Mouse (Mus musculus): ENCODE data around the gene Fcrl1.
"Not testable (repeated sequence)": the region's sequence is repeated elsewhere in the genome, so short reads cannot be mapped to it uniquely, and the experiment has no call there.

Gene Fcrl1

GRCm38 (mm10) chr3:87376195-87377165 is at the start of gene Fcrl1:
Gene Fcrl1, plus strand, starts transcription at chr3:87376387.
- DNase-seq = no peak

DNA sequence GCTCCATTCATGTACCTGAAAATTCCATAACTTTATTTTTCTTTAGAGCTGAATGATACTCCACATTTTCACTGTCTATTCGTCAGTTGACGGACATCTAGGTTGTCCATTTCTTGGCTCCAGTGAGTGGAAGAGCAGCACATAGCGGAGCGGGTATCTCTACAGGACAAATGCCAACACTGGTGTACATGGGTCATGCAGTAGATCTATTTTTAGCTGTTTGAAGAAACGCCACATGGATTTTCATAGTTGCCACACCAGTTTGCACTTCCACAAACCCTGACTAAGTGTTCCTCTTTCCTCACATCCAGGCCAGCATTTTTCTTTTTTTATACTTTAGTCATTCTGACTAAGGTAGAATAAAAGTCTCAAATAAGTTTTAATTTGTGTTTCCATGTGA is 38.3 kb upstream of the Fcrl1 start:
- DNase-seq = no peak

- DNase-seq = not testable (repeated sequence)
Observed at GRCm38 (mm10) chr3:87350992-87351391, 25.2 kb upstream of the Fcrl1 start.

- no peak for DNase-seq
Observed at GRCm38 (mm10) chr3:87357581-87357980, 18.6 kb upstream of the Fcrl1 start, which contains the start of gene Cd5l. Gene Cd5l, plus strand, starts transcription at chr3:87357881.

DNA sequence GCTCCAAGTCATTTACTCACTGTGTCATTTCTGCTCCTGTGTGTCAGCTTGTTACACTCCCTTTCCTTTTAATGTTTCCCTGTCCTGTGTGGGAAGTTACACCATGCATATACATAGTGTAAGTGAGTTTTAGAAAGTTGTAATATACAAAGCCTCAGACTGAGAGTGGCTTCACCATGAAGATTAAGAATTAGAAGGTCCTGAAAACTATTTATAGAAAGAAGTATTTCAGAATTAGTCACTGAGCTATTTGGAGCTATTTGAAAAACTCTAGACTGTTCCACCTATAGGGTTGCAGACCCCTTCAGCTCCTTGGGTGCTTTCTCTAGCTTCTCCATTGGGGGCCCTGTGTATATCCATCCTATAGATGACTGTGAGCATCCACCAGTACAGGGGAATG is 17.0 kb upstream of the Fcrl1 start:
- no peak for DNase-seq

GRCm38 (mm10) chr3:87360466-87360865 is 15.7 kb upstream of the Fcrl1 start:
- no peak for DNase-seq

GRCm38 (mm10) chr3:87365691-87366090 is 10.5 kb upstream of the Fcrl1 start:
- no peak for DNase-seq

DNA sequence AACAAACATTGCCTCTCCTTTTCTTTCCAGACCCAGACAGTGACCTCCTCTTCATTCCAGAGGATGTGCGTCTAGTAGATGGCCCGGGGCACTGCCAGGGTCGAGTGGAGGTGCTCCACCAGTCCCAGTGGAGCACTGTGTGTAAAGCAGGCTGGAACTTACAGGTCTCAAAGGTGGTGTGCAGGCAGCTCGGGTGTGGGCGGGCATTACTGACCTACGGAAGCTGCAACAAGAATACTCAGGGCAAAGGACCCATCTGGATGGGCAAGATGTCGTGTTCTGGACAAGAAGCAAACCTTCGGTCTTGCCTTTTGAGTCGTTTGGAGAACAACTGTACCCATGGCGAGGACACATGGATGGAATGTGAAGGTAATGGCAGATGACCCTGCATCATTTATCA is 8.7 kb upstream of the Fcrl1 start:
- no peak for DNase-seq

DNA sequence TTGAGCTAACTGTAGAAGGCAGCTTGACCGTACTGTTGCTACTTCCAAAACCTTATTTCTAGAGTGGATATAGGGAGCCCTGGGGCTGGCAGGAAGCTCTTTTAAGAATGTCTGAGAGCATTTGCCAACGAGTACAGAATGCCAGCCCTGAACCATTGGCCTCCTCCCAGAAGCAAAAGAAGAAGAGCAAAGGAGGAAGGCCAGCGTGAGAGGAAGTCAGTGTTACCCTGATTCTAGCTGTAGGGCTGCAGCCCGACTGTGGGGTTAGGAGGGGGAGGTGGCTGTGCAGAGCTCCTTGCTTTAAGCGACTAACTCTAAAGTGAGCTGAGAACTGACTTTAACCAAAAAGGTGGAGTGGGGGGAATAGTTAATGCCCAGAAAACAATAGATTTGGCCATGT is 7.0 kb upstream of the Fcrl1 start:
- DNase-seq = no peak

- DNase-seq = no peak
Observed at GRCm38 (mm10) chr3:87377228-87377627, 1.0 kb downstream of the Fcrl1 start.

- no peak for DNase-seq
Observed at GRCm38 (mm10) chr3:87377719-87378118, 1.5 kb downstream of the Fcrl1 start.

DNA sequence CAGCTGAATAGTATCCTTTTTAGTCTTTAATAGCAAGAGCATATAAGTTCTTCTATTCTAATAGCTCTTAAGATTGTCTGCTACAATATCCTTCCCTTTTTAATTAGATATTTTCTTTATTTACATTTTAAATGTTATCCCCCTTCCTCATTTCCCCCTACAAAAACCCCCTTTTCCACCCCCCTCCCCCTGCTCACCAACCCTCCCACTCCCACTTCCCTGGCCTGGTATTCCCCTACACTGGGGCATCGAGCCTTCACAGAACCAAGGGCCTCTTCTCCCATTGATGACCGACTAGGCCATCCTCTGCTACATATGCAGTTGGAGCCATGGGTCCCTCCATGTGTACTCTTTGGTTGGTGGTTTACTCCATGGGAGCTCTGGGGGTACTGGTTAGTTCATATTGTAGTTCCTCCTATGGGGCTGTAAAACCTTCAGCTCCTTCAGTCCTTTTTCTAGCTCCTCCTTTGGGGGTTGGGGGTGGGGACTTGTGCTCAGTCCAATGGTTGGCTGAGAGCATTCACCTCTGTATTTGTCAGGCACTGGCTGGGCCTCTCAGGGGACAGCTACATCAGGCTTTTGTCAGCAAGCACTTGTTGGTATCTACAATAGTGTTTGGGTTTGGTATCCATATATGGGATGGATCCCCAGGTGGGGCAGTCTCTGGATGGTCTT is 3.6 kb downstream of the Fcrl1 start:
- DNase-seq = not testable (repeated sequence)

GRCm38 (mm10) chr3:87381806-87382712 is 5.9 kb downstream of the Fcrl1 start:
- no peak for DNase-seq

DNA sequence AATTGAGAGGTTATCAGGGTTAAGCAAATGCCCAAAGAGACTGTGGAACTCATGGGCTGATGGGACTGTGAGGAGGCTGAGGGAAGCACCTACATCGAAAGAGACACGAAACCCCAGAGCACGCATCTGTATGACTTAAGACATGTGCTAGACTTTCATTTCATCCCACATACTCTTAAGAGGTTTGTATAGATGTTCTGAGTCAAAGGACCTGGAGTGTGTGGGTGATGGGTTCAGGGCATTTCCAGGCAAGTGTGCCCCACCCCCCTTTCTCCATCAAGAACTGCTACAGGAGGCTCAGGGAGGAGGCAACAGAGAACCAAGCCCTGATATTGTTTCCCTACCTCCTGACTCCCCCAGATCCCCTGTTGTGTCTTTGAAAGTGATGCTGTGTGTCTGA is 7.1 kb downstream of the Fcrl1 start:
- DNase-seq = no peak

DNA sequence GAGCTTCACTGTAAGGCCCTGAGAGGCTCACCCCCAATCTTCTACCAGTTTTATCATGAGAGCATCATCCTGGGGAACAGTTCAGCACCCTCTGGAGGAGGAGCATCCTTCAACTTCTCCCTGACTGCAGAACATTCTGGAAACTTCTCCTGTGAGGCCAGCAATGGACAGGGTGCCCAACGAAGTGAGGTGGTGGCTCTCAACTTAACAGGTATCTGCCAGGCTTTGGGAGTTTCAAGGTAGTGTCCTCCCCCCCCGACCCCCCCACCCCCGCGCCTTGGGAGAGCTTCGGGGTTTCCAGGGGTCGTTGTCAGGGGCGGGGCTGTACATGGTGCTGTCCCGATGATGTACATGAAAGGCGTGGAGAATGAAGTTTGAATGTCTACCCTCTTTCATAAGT is 8.9 kb downstream of the Fcrl1 start:
- no peak for DNase-seq

- no peak for DNase-seq
Observed at GRCm38 (mm10) chr3:87390935-87391334, 14.7 kb downstream of the Fcrl1 start.

- no peak for DNase-seq
Observed at GRCm38 (mm10) chr3:87398809-87399208, 22.6 kb downstream of the Fcrl1 start.

DNA sequence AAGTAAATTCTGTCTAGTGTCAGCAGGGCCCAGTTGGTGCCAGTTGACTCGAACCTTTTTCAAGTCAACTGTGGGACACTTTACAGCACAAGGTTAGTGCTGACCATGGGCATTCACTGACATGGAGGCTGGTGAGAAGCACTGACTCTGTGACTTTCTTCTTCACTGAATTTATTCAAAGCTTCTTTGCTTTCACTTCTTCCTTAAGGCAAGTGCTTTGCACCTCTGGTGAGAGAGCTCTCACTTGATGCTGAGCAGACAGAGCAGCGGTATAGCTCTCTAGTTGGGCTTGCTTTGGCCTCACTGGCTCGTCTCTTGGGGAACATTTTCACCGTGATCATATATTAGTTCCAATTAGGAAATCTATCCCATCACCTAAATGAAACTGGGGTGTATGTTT is 23.7 kb downstream of the Fcrl1 start:
- DNase-seq = no peak

DNA sequence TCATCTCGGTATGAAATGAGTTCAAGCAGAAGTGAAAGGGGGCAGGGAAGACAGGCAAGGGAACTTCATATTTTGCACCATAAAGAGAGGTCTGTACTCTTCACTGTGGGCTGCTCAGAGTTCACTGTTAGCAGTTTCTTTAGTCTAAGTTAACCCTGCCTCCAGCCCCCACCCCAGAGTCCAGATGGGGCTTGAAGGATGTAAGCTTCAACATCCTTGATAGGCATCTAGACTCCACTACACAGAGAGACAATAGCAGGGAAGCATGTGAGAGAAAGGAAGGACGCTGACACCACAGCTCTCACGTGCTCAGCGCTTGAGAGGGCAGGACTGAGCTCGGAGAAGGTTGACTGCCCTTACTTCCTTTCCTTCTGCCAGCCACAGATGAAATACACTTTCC is 25.1 kb downstream of the Fcrl1 start:
- DNase-seq = no peak

DNA sequence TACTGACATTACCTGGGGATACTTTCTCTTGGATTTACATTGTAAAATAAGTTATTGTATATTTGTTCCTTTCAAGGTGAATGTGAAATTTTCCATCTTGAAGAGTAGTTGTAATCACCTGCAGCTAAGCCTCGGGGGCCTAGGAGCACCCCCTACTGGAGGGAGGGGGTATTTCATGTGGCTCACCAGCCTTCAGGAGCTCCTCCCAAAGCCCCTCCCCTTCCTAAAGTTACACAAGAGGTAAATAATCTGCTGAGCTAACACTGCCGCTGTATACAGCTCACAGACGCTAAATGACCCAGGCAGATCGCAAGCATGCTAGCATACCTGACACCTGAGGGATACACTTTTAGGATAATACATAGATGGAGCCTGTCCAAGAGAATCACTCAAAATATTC is 32.0 kb downstream of the Fcrl1 start:
- DNase-seq = no peak

DNA sequence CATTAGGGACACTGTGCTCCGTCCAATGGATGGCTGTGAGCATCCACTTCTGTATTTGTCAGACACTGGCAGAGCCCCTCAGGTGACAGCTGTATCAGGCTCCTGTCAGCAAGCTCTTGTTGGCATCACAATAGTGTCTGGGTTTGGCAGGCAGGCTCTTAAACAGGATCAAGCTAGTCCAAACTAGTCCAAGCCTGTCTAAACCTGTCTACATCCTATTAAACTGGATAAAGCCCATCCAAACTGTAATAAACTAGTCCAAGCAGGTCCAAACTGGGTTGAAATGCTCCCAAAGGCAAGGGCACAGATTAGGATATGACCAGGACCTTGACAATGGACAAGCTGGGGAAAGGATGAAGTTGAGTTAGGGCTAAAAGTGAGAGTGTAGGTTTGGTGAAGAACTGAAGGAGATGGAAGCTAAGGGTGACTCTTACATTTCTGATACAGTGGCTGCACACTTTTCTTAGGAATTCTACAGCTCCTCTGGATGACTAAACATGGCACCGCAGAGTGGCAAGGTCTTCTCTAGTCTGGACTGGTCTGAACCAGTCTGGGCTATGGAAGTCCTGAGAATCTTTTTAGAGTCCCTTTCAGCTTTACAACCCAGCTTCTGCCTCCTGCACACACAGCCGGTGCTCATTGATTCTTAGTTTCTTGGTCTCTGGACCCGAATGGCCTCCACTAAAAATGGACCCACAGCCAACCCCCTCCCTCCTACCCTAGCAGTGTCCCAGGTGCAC is 33.2 kb downstream of the Fcrl1 start:
- no peak for DNase-seq

- no peak for DNase-seq
Observed at GRCm38 (mm10) chr3:87410605-87411004, 34.4 kb downstream of the Fcrl1 start.
